Mouse (Mus musculus) erythroblast, embryonic 14.5 days (primary cell): ENCODE results near the gene Fopnl.

ENCODE experiments used
- GATA1 ChIP-seq: IDR thresholded peaks from 2 replicates; pipeline ENCODE4 v1.6.1; 2012; ENCODE audit warnings: low read length, inconsistent platforms, mixed read lengths
- TAL1 ChIP-seq: IDR thresholded peaks from 3 replicates; pipeline ENCODE4 v1.6.1; 2012; ENCODE audit warnings: low read length, inconsistent platforms, mixed read lengths

- TF ChIP-seq GATA1 (no peak), TAL1 (no peak)
Measured at GRCm38 (mm10) chr16:14298461-14298860, 18.7 kb downstream of the Fopnl start.
